Mouse (Mus musculus) intestine, embryonic 14.5 days (tissue): Measurements from ENCODE around the gene Numbl. TPM values are rescaled to one million over a fixed set of nuclear protein-coding genes. Genes with fewer than 3 reads are reported as not detected.

ENCODE experiments used
- ATAC-seq: fragments of 200-750 bp; cut with Nextera tagmentation; replicated peaks from 2 replicates; pipeline ENCODE4 v1.8.0; 2017; ENCODE audit warnings: low read depth, moderate number of reproducible peaks, moderate TSS enrichment, moderate library complexity; ENCODE audit not compliant: low FRiP score, low TSS enrichment
- DNase-seq: peaks from one replicate; pipeline ENCODE4 v3.0.0-alpha.2; 2018; ENCODE audit warnings: low spot score
- H3K27ac ChIP-seq: fragments of 300-500 bp; sonication (generic); 2 replicates; pipeline ENCODE4 v1.5.1; 2014; ENCODE audit warnings: low read depth, mild to moderate bottlenecking, control low read depth
- H3K27me3 ChIP-seq: fragments of 300-500 bp; sonication (generic); replicated peaks from 2 replicates; pipeline ENCODE4 v1.6.1; 2014; ENCODE audit warnings: low read length, control low read depth; ENCODE audit not compliant: control insufficient read depth, insufficient read depth
- H3K36me3 ChIP-seq: fragments of 300-500 bp; sonication (generic); 2 replicates; pipeline ENCODE4 v1.6.1; 2014; ENCODE audit warnings: low read length, control low read depth; ENCODE audit not compliant: control insufficient read depth, insufficient read depth
- H3K4me1 ChIP-seq: fragments of 300-500 bp; sonication (generic); replicated peaks from 2 replicates; pipeline ENCODE4 v1.6.1; 2014; ENCODE audit warnings: low read length, control low read depth, mixed read lengths; ENCODE audit not compliant: control insufficient read depth, insufficient read depth
- H3K4me2 ChIP-seq: fragments of 300-500 bp; sonication (generic); 2 replicates; pipeline ENCODE4 v1.6.1; 2014; ENCODE audit warnings: low read length
- H3K4me3 ChIP-seq: fragments of 300-500 bp; sonication (generic); 2 replicates; pipeline ENCODE4 v1.5.1; 2014; ENCODE audit warnings: low read depth, low read length, control low read depth, mixed read lengths
- H3K9ac ChIP-seq: fragments of 300-500 bp; sonication (generic); 2 replicates; pipeline ENCODE4 v1.6.1; 2014; ENCODE audit warnings: mild to moderate bottlenecking, low read length
- H3K9me3 ChIP-seq: fragments of 300-500 bp; sonication (generic); 2 replicates; pipeline ENCODE4 v1.6.1; 2016; ENCODE audit warnings: low read length, control low read depth; ENCODE audit not compliant: control insufficient read depth
- WGBS: fragments of 180-500 bp; shearing (Covaris S2); extraction: QIAGEN DNeasy Blood & Tissue Kit; methylation state at CpG from one replicate; pipeline ENCODE4 v1.1.7; 2014; 5-methylcytosine and 5-hydroxymethylcytosine counted together
- polyA plus RNA-seq: library from polyadenylated mRNA; unstranded; fragments of >200 nt; fragmentation: Nextera tagmentation; extraction: Ambion mirVana; gene quantifications from 2 replicates; pipeline ENCODE4 v1.2.1, GENCODE M21; 2014

Gene Numbl
- polyA plus RNA-seq, 1 experiment from 2014 or later: 11.0 TPM

DNA sequence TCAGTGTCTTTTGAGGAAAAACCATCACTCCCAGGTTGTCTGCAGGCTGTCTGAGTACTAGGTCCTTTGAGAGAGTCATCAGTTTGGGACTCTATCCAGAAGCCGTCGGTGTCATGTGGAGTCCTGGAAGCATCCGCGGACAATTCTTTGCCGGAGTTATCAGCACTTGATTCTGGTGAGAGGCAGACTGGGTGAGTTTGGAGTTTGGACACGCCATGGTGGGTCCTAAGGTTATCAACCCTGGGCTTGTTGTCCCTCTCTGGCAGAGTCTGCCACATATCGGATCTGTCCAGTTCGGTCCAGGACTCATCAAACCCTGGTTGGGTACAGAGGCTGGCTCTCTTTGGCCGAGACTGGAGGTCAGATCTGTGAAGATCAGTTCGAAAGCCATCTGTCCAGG is 30.6 kb upstream of the Numbl start:
- WGBS: 3% methylated on average over 10 of the region's 10 CpGs
- peaks cover 46% of the 10 kb centered on the region for H3K4me1 ChIP-seq
- DNase-seq: no peak

GRCm38 (mm10) chr7:27228281-27228821 is 29.9 kb upstream of the Numbl start, which contains the start of gene Itpkc:
TSS of gene Itpkc (minus strand) at chr7:27228661.
- Histone ChIP-seq H3K27me3 (no peaks in the 10 kb centered on the region), H3K4me3 (peak within 1 kb of the TSS; percentile 84), H3K4me1 (peaks cover 44% of the 10 kb centered on the region), H3K9me3 (no peaks in the 10 kb centered on the region), H3K27ac (peak within 1 kb of the TSS; percentile 85), H3K36me3 (no peaks in the 10 kb centered on the region), H3K4me2 (peak within 1 kb of the TSS; percentile 77), H3K9ac (peak within 1 kb of the TSS; percentile 85)
- peak; percentile 76 for ATAC-seq
- WGBS: under 1% methylated on average over 49 of the region's 49 CpGs
- peak; percentile 96 for DNase-seq

More for the DNA sequence above, 30.6 kb upstream of the Numbl start:
- H3K4me2 ChIP-seq: peak overlapping the region; percentile 77
- H3K27me3 ChIP-seq: no peaks in the 10 kb centered on the region
- H3K9me3 ChIP-seq: no peaks in the 10 kb centered on the region
- no peaks in the 10 kb centered on the region for H3K36me3 ChIP-seq
- ATAC-seq: 0 out of 2 replicates have a peak, but pooled peaks have one; percentile 0
- peak overlapping the region; percentile 84 for H3K4me3 ChIP-seq
- peak overlapping the region; percentile 85 for H3K27ac ChIP-seq
- H3K9ac ChIP-seq: peak overlapping the region; percentile 85

DNA sequence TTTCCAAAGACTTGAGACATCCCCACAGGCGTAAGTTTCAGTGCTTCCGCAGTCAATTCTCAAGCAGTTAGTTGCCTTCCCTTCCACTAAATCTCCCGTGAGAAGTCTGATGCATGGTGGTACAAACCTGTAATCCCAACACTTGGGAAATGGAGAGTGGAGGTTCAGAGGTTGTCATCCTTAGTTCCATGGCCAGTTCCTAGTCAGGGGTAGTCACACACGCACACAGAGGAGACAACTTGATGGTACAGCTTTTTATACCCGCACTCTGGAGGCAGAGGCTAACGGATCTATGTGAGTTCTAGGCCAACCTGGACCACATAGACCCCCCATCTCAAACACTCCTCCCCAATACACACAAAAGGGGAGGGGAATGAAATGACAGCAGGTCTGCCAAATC is 29.4 kb upstream of the Numbl start:
- H3K27me3 ChIP-seq: no peaks in the 10 kb centered on the region
- H3K4me1 ChIP-seq: peaks cover 48% of the 10 kb centered on the region
- no peaks in the 10 kb centered on the region for H3K36me3 ChIP-seq
- 13% methylated on average over 6 of the region's 6 CpGs for WGBS
- ATAC-seq (no peak), DNase-seq (no peak)
- H3K4me2 ChIP-seq: peak overlapping the region; percentile 77
- H3K4me3 ChIP-seq: peak overlapping the region; percentile 84
- peak overlapping the region; percentile 85 for H3K27ac ChIP-seq
- no peaks in the 10 kb centered on the region for H3K9me3 ChIP-seq
- H3K9ac ChIP-seq: peak overlapping the region; percentile 85

DNA sequence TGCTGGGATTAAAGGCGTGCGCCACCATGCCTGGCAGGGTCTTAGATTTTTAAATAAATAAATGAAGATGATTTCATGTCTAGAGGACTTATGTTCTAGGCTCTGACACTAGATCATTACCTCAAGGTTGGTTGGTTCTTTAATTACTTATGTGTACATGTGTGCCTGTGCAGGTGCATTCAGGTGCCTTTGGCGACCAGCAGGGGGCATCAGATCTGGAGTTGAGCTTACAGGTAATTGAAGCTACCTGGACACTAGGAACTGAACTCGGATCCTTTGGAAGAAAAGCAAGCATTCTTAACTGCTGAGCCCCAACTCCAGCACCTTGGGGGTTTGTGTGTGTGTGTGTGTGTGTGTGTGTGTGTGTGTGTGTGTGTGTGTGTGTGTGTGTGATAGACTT is 27.5 kb upstream of the Numbl start:
- Histone ChIP-seq H3K4me3 (no peak overlapping the region), H3K4me1 (peaks cover 32% of the 10 kb centered on the region), H3K36me3 (no peaks in the 10 kb centered on the region), H3K27me3 (no peaks in the 10 kb centered on the region), H3K4me2 (no peak overlapping the region), H3K27ac (no peak overlapping the region), H3K9me3 (no peaks in the 10 kb centered on the region), H3K9ac (no peak overlapping the region)
- no peak for ATAC-seq
- 70% methylated on average over 4 of the region's 4 CpGs for WGBS
- DNase-seq: no peak

GRCm38 (mm10) chr7:27231693-27232331 is 26.4 kb upstream of the Numbl start:
- 0 out of 2 replicates have a peak overlapping the region, but pooled peaks have one; percentile 22 for H3K27ac ChIP-seq

DNA sequence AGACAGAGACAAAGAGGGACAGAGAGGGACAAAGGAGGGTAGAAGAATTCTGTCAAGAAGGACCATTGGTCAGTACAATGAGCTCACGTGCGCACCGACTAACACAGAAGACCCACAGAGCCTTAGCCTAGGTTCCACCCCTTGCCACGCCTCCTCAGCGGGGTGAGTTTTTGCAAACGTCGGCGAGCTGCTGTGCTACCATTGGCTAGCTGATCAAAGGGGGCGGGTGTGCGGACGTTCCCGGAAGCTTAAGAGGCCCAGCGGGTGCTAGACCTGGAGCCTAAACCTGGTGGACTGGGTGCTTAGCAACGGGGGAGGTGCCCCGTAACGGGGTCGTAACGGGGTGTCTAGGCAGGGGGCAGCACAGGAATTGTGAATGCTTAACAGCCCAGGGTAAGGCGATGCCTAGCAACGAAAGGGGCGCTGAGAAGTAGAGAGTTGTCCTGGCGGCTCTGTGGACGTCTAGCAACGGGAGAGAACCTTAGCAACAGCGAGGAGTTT is 25.4 kb upstream of the Numbl start, which contains the start of gene Coq8b:
Gene Coq8b, plus strand, starts transcription at position 243 of the 501 bp plus-strand sequence.
- Histone ChIP-seq H3K27me3 (no peaks in the 10 kb centered on the region), H3K36me3 (peaks cover 3% of the 10 kb centered on the region; the same call in 1 of the 2 replicates), H3K9me3 (no peaks in the 10 kb centered on the region), H3K4me3 (peak within 1 kb of the TSS; percentile 56), H3K27ac (peak within 1 kb of the TSS; percentile 22), H3K4me2 (peak within 1 kb of the TSS; percentile 57), H3K4me1 (peaks cover 17% of the 10 kb centered on the region), H3K9ac (peak within 1 kb of the TSS; percentile 39)
- DNase-seq: peak; percentile 95
- ATAC-seq: peak; percentile 84
- WGBS: under 1% methylated on average over 25 of the region's 25 CpGs

More at GRCm38 (mm10) chr7:27231693-27232331, 26.4 kb upstream of the Numbl start:
- no peak for DNase-seq
- no peak for ATAC-seq
- peaks cover 22% of the 10 kb centered on the region for H3K4me1 ChIP-seq
- H3K4me2 ChIP-seq: no peak overlapping the region
- H3K4me3 ChIP-seq: no peak overlapping the region
- no peaks in the 10 kb centered on the region for H3K9me3 ChIP-seq
- no peak overlapping the region for H3K9ac ChIP-seq
- WGBS: 57% methylated on average over 7 of the region's 7 CpGs
- no peaks in the 10 kb centered on the region for H3K27me3 ChIP-seq
- no peaks in the 10 kb centered on the region for H3K36me3 ChIP-seq

- ATAC-seq: no peak; the same call in 1 of the 2 replicates
- H3K4me1 ChIP-seq: peaks cover 17% of the 10 kb centered on the region
- no peak for DNase-seq
- peak overlapping the region; percentile 39 for H3K9ac ChIP-seq
- no peaks in the 10 kb centered on the region for H3K27me3 ChIP-seq
- H3K9me3 ChIP-seq: no peaks in the 10 kb centered on the region
- H3K27ac ChIP-seq: peak overlapping the region; percentile 22; the same call in 1 of the 2 replicates
- peak overlapping the region; percentile 56 for H3K4me3 ChIP-seq
- H3K36me3 ChIP-seq: peaks cover 3% of the 10 kb centered on the region; the same call in 1 of the 2 replicates
- WGBS: 4% methylated on average over 6 of the region's 6 CpGs
- peak overlapping the region; percentile 57 for H3K4me2 ChIP-seq
Measured at GRCm38 (mm10) chr7:27233300-27233699, 24.9 kb upstream of the Numbl start.

DNA sequence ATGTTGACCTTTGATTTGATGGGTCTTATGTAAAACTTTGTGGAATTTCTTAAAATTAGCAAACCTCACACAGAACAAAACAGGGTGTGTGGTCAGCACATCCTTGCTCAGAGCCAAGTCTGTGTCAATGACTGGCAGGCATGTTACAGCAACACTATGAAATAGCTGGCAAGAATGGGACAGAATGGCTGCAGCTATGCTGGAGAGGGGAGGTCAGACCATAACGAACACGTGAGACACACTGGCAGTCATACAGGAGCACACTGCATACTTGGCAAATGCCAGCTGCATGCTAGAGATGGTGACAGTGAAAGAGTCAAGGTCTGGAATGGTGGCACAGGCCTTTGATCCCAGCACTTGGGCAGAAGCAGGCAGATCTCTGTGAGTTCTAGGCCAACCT is 22.5 kb upstream of the Numbl start:
- Histone ChIP-seq H3K36me3 (peaks cover 12% of the 10 kb centered on the region), H3K4me3 (no peak overlapping the region), H3K4me1 (peaks cover 14% of the 10 kb centered on the region), H3K4me2 (no peak overlapping the region), H3K9me3 (no peaks in the 10 kb centered on the region), H3K9ac (no peak overlapping the region), H3K27ac (no peak overlapping the region), H3K27me3 (no peaks in the 10 kb centered on the region)
- ATAC-seq: no peak
- no peak for DNase-seq
- WGBS: 88% methylated on average over 2 of the region's 2 CpGs
